Mouse (Mus musculus) adrenal gland, postnatal 10 days (tissue): ENCODE data around the gene Tmem127. TPM values are rescaled to one million over a fixed set of nuclear protein-coding genes. Genes with fewer than 3 reads are reported as not detected.
"Not testable (repeated sequence)": the region's sequence is repeated elsewhere in the genome, so short reads cannot be mapped to it uniquely, and the experiment has no call there.

ENCODE experiments used
- DNase-seq: peaks from one replicate; pipeline ENCODE4 v3.0.0; 2021; ENCODE audit warnings: mixed read lengths
- long read RNA-seq, 2 experiments: library from polyadenylated mRNA; stranded (forward); transcript quantifications; one replicate each; pipeline ENCODE4 v2.0.0; 2021
- total RNA-seq, 2 experiments: library from RNA; stranded (reverse); gene quantifications; 2 replicates each; pipeline ENCODE4 v1.2.3; 2021

Gene Tmem127
- total RNA-seq, result 10 to 100 TPM; 55.4 to 56.4 TPM
- long read RNA-seq, experiment 1, full-length matches to known transcripts, result 3 of 25 reads
- long read RNA-seq, experiment 1, partial matches to known transcripts, result 0 of 25 reads
- long read RNA-seq, experiment 1, other reads (novel, unspliced or antisense), result 22 of 25 reads
- long read RNA-seq, experiment 2, full-length matches to known transcripts, result 2 of 15 reads
- long read RNA-seq, experiment 2, partial matches to known transcripts, result 12 of 15 reads
- long read RNA-seq, experiment 2, other reads (novel, unspliced or antisense), result 1 of 15 reads

GRCm38 (mm10) chr2:127247592-127248333, at the start of gene Tmem127, which contains the start of gene Ciao1:
TSS of gene Tmem127 (plus strand) at chr2:127247908.
TSS of gene Ciao1 (minus strand) at chr2:127247816.
- peak; percentile 98 for DNase-seq

GRCm38 (mm10) chr2:127204932-127205331, 42.8 kb upstream of the Tmem127 start:
- peak; percentile 70 for DNase-seq

GRCm38 (mm10) chr2:127205936-127206335, 41.8 kb upstream of the Tmem127 start:
- not testable (repeated sequence) for DNase-seq

GRCm38 (mm10) chr2:127206916-127207315, 40.8 kb upstream of the Tmem127 start:
- DNase-seq, result no peak

- DNase-seq, result peak; percentile 95
Measured at GRCm38 (mm10) chr2:127207547-127208451, 39.9 kb upstream of the Tmem127 start, which contains the start of the genes 1810024B03Rik and Snrnp200. TSS of gene 1810024B03Rik (minus strand) at chr2:127208280. TSS of gene Snrnp200 (plus strand) at chr2:127208386.

GRCm38 (mm10) chr2:127208452-127208769, 39.3 kb upstream of the Tmem127 start:
- no peak for DNase-seq

- no peak for DNase-seq
Measured at GRCm38 (mm10) chr2:127210701-127211100, 37.0 kb upstream of the Tmem127 start.

GRCm38 (mm10) chr2:127217746-127218145, 30.0 kb upstream of the Tmem127 start:
- no peak for DNase-seq

- no peak for DNase-seq
Measured at GRCm38 (mm10) chr2:127225261-127225660, 22.4 kb upstream of the Tmem127 start.

GRCm38 (mm10) chr2:127237897-127238610, 9.7 kb upstream of the Tmem127 start:
- no peak for DNase-seq

- no peak for DNase-seq
Measured at GRCm38 (mm10) chr2:127240065-127240464, 7.6 kb upstream of the Tmem127 start.

- peak; percentile 61 for DNase-seq
Measured at GRCm38 (mm10) chr2:127248334-127249004, 761 bp downstream of the Tmem127 start.

- DNase-seq, result no peak
Measured at GRCm38 (mm10) chr2:127250291-127251008, 2.7 kb downstream of the Tmem127 start.

GRCm38 (mm10) chr2:127251457-127251856, 3.7 kb downstream of the Tmem127 start:
- DNase-seq, result no peak

GRCm38 (mm10) chr2:127251880-127252527, 4.3 kb downstream of the Tmem127 start:
- DNase-seq, result peak; percentile 46

GRCm38 (mm10) chr2:127252787-127253186, 5.1 kb downstream of the Tmem127 start:
- no peak for DNase-seq

- DNase-seq, result no peak
Measured at GRCm38 (mm10) chr2:127254604-127255134, 7.0 kb downstream of the Tmem127 start.

GRCm38 (mm10) chr2:127255294-127255693, 7.6 kb downstream of the Tmem127 start:
- DNase-seq, result no peak

GRCm38 (mm10) chr2:127259340-127259739, 11.6 kb downstream of the Tmem127 start:
- no peak for DNase-seq

- no peak for DNase-seq
Measured at GRCm38 (mm10) chr2:127262480-127262879, 14.8 kb downstream of the Tmem127 start.
